Mouse (Mus musculus) ES-Bruce4 (cell line): ENCODE data around the gene Aff3.

Experiments
- CTCF ChIP-seq: IDR thresholded peaks from one replicate; pipeline ENCODE4 v1.8.1; 2011; ENCODE audit warnings: low read depth, low read length
- EP300 ChIP-seq: IDR thresholded peaks from 2 replicates; pipeline ENCODE4 v1.6.1; 2011; ENCODE audit warnings: low read depth, low read length; ENCODE audit not compliant: insufficient read depth

DNA sequence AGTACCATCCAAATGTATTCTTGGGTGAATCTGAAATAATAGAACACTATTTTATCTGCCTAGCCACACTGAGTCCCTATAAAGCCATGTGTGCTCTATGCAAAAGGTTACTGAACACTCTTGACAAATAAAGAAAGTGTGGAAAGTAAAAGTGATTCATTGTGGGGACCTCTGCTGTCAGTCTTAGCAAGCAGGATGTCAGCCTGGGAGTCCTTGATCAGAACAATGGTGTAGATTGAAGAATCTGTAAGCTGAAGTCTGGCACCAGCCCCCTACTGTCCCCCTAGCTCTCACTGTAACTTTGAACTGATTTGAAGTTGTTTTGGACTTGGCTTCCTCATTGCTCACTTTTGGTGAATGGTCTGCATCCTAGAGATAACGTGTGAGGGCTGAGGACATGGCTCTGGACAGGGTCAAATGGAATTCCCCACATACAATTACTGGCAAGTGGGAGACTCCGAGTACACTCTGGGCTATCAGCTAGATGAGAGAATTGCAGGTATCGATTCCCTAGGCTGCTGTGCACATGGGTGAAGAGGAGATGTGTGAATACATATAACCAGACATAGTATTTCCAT lies 2.0 kb downstream of the Aff3 start:
- TF ChIP-seq CTCF (no peak), EP300 (no peak)
